Mouse (Mus musculus): Measurements from ENCODE around the gene Clspn. TPM values are rescaled to one million over a fixed set of nuclear protein-coding genes. Genes with fewer than 3 reads are reported as not detected.
A peak's percentile ranks its signal among the peaks of the same experiment; 100 is the strongest.
"Not testable (repeated sequence)": the region's sequence is repeated elsewhere in the genome, so short reads cannot be mapped to it uniquely, and the experiment has no call there.

Clspn gene
- polyA plus RNA-seq, 1 experiment from 2014 or later, result 7.9 TPM

GRCm38 (mm10) chr4:126532827-126533728, 23.7 kb upstream of the Clspn start, which contains the start of gene Ago4:
Gene Ago4, minus strand, starts transcription at chr4:126533472.
- ATAC-seq, result peak; percentile 93
- H3K36me3 ChIP-seq (ENCODE audit: control insufficient read depth, insufficient read depth, low read length), result no peaks in the 10 kb centered on the region
- no peaks in the 10 kb centered on the region for H3K9me3 ChIP-seq (ENCODE audit: control insufficient read depth, low read length)
- H3K4me1 ChIP-seq (ENCODE audit: control insufficient read depth, insufficient read depth, low read depth, low read length), result peaks cover 13% of the 10 kb centered on the region
- peak within 1 kb of the TSS; percentile 96 for H3K9ac ChIP-seq (ENCODE audit: low read depth, low read length)
- H3K27me3 ChIP-seq (replicated peaks; ENCODE audit: control insufficient read depth, insufficient read depth, low read length), result no peaks in the 10 kb centered on the region
- H3K27ac ChIP-seq (ENCODE audit: low read depth, low read length), result peak within 1 kb of the TSS; percentile 86
- peak within 1 kb of the TSS; percentile 93 for H3K4me3 ChIP-seq (ENCODE audit: low read length)
- under 1% methylated on average over 82 of the region's 120 CpGs for WGBS
- H3K4me2 ChIP-seq (ENCODE audit: low read length), result peak within 1 kb of the TSS; percentile 86

- no peaks in the 10 kb centered on the region for H3K9me3 ChIP-seq (ENCODE audit: control insufficient read depth, low read length)
- peak overlapping the region; percentile 93 for H3K4me3 ChIP-seq (ENCODE audit: low read length)
- no peaks in the 10 kb centered on the region for H3K36me3 ChIP-seq (ENCODE audit: control insufficient read depth, insufficient read depth, low read length)
- ATAC-seq, result peak; percentile 74
- peaks cover 13% of the 10 kb centered on the region for H3K4me1 ChIP-seq (ENCODE audit: control insufficient read depth, insufficient read depth, low read depth, low read length)
- H3K27ac ChIP-seq (ENCODE audit: low read depth, low read length), result peak overlapping the region; percentile 86
- peak overlapping the region; percentile 86 for H3K4me2 ChIP-seq (ENCODE audit: low read length)
- H3K27me3 ChIP-seq (replicated peaks; ENCODE audit: control insufficient read depth, insufficient read depth, low read length), result no peaks in the 10 kb centered on the region
- WGBS, result 14% methylated on average over 5 of the region's 7 CpGs
- H3K9ac ChIP-seq (ENCODE audit: low read depth, low read length), result peak overlapping the region; percentile 96
These were observed 23.0 kb upstream of the Clspn start for GRCm38 (mm10) chr4:126533729-126534070.

DNA sequence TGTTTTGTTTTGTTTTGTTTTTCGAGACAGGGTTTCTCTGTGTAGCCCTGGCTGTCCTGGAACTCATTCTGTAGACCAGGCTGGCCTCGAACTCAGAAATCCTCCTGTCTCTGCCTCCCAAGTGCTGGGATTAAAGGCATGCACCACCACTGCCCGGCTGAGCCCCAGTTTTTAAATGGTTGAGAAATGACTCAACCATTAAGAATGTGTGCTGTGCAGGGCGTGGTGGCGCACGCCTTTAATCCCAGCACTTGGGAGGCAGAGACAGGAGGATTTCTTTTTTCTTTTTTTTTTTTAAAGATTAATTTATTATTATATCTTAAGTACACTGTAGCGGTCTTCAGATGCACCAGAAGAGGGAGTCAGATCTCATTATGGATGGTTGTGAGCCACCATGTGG, 21.1 kb upstream of the Clspn start:
- not testable (repeated sequence) for H3K9ac ChIP-seq (ENCODE audit: low read depth, low read length); ATAC-seq; H3K27ac ChIP-seq (ENCODE audit: low read depth, low read length); H3K9me3 ChIP-seq (ENCODE audit: control insufficient read depth, low read length); H3K36me3 ChIP-seq (ENCODE audit: control insufficient read depth, insufficient read depth, low read length); H3K4me2 ChIP-seq (ENCODE audit: low read length); H3K4me3 ChIP-seq (ENCODE audit: low read length); H3K27me3 ChIP-seq (replicated peaks; ENCODE audit: control insufficient read depth, insufficient read depth, low read length)
- WGBS, result 89% methylated on average over 7 of the region's 7 CpGs
- H3K4me1 ChIP-seq (ENCODE audit: control insufficient read depth, insufficient read depth, low read depth, low read length), result peaks cover 13% of the 10 kb centered on the region

DNA sequence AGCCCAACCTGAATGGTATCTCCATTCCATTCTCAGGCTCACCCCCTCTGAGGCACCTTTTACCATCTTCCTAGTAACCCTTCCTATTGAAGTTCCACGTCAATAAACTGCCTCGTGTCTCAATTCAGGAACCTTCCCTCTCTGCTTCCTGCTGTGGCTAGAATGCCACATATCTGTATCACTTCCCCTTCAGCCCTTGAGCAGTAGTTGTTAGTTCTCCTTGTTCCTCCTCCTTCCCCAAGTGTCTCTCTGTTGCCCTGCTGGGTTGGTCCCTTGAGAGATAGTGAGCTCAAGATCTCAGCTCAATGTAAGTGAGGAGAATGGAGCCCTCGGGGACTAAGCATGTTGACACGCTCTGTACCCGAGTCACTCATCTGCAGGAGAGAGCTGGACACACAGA, 19.9 kb upstream of the Clspn start:
- Histone ChIP-seq H3K9me3 (ENCODE audit: control insufficient read depth, low read length) (no peaks in the 10 kb centered on the region), H3K4me2 (ENCODE audit: low read length) (no peak overlapping the region), H3K9ac (ENCODE audit: low read depth, low read length) (no peak overlapping the region), H3K4me1 (ENCODE audit: control insufficient read depth, insufficient read depth, low read depth, low read length) (peaks cover 7% of the 10 kb centered on the region), H3K36me3 (ENCODE audit: control insufficient read depth, insufficient read depth, low read length) (no peaks in the 10 kb centered on the region), H3K27ac (ENCODE audit: low read depth, low read length) (no peak overlapping the region), H3K27me3 (replicated peaks; ENCODE audit: control insufficient read depth, insufficient read depth, low read length) (no peaks in the 10 kb centered on the region), H3K4me3 (ENCODE audit: low read length) (no peak overlapping the region)
- WGBS, result 76% methylated on average over 5 of the region's 5 CpGs
- ATAC-seq, result no peak

DNA sequence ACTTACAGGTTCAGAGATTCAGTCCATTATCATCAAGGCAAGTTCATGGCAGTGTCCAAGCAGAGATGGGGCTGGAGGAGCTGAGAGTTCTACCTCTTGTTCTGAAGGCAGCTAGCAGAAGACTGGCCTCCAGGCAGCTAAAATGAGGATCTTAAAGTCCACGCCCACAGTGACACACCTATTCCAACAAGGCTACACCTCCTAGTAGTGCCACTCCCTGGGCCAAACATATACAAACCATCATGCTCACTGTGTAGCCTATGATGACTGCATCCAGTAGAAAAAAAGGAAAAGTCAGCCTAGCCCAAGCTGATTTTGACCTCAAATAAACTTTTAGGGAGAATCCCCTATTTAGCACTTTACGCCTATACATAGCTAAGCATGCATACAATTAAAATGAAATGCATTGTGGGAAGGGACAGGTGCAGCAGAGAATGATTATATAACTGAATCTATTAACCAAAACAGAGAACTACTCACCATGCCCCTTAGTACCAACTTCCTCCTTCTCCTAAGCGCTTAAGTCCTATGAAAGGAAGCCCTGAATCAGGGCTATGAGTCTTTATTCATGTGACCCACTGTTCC, 16.2 kb upstream of the Clspn start:
- H3K4me3 ChIP-seq (ENCODE audit: low read length), result no peak overlapping the region
- H3K4me1 ChIP-seq (ENCODE audit: control insufficient read depth, insufficient read depth, low read depth, low read length), result no peaks in the 10 kb centered on the region
- no peak overlapping the region for H3K4me2 ChIP-seq (ENCODE audit: low read length)
- no peak for ATAC-seq
- no peaks in the 10 kb centered on the region for H3K27me3 ChIP-seq (replicated peaks; ENCODE audit: control insufficient read depth, insufficient read depth, low read length)
- 91% methylated on average over 3 of the region's 3 CpGs for WGBS
- no peak overlapping the region for H3K9ac ChIP-seq (ENCODE audit: low read depth, low read length)
- H3K27ac ChIP-seq (ENCODE audit: low read depth, low read length), result no peak overlapping the region
- H3K36me3 ChIP-seq (ENCODE audit: control insufficient read depth, insufficient read depth, low read length), result no peaks in the 10 kb centered on the region
- H3K9me3 ChIP-seq (ENCODE audit: control insufficient read depth, low read length), result no peaks in the 10 kb centered on the region

GRCm38 (mm10) chr4:126542838-126543237, 13.9 kb upstream of the Clspn start:
- H3K9me3 ChIP-seq (ENCODE audit: control insufficient read depth, low read length), result no peaks in the 10 kb centered on the region
- no peaks in the 10 kb centered on the region for H3K36me3 ChIP-seq (ENCODE audit: control insufficient read depth, insufficient read depth, low read length)
- no peak overlapping the region for H3K9ac ChIP-seq (ENCODE audit: low read depth, low read length)
- 77% methylated on average over 7 of the region's 7 CpGs for WGBS
- H3K27me3 ChIP-seq (replicated peaks; ENCODE audit: control insufficient read depth, insufficient read depth, low read length), result no peaks in the 10 kb centered on the region
- H3K4me3 ChIP-seq (ENCODE audit: low read length), result no peak overlapping the region
- no peaks in the 10 kb centered on the region for H3K4me1 ChIP-seq (ENCODE audit: control insufficient read depth, insufficient read depth, low read depth, low read length)
- H3K27ac ChIP-seq (ENCODE audit: low read depth, low read length), result no peak overlapping the region
- H3K4me2 ChIP-seq (ENCODE audit: low read length), result no peak overlapping the region
- ATAC-seq, result no peak

GRCm38 (mm10) chr4:126545016-126545415, 11.7 kb upstream of the Clspn start:
- Histone ChIP-seq H3K9ac (ENCODE audit: low read depth, low read length) (no peak overlapping the region), H3K4me3 (ENCODE audit: low read length) (no peak overlapping the region), H3K9me3 (ENCODE audit: control insufficient read depth, low read length) (no peaks in the 10 kb centered on the region), H3K27me3 (replicated peaks; ENCODE audit: control insufficient read depth, insufficient read depth, low read length) (no peaks in the 10 kb centered on the region), H3K27ac (ENCODE audit: low read depth, low read length) (no peak overlapping the region), H3K4me2 (ENCODE audit: low read length) (no peak overlapping the region), H3K4me1 (ENCODE audit: control insufficient read depth, insufficient read depth, low read depth, low read length) (no peaks in the 10 kb centered on the region), H3K36me3 (ENCODE audit: control insufficient read depth, insufficient read depth, low read length) (no peaks in the 10 kb centered on the region)
- ATAC-seq, result no peak
- WGBS, result 67% methylated on average over 1 of the region's 1 CpGs

DNA sequence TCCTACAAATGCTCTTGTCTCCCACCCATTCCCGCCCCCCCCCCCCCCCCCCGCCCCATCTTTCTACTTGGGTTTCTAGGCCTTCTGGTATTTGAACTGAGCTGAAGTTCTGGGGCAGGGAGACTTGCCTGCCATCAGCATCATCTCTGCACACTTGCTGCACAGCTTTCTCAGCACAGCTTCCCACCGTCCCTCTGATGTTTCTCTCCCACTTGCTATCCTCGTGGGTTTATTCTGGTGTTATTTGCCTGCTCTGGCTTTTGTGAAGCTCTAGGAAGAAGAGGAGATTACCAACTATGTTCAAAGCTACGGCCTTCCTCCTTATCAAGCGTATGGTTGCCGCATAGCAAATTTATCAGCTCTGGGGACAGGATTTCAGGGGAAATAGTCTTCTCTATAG, 11.0 kb upstream of the Clspn start:
- Histone ChIP-seq H3K27ac (ENCODE audit: low read depth, low read length) (no peak overlapping the region), H3K4me2 (ENCODE audit: low read length) (no peak overlapping the region), H3K4me1 (ENCODE audit: control insufficient read depth, insufficient read depth, low read depth, low read length) (no peaks in the 10 kb centered on the region), H3K36me3 (ENCODE audit: control insufficient read depth, insufficient read depth, low read length) (no peaks in the 10 kb centered on the region), H3K27me3 (replicated peaks; ENCODE audit: control insufficient read depth, insufficient read depth, low read length) (no peaks in the 10 kb centered on the region), H3K4me3 (ENCODE audit: low read length) (no peak overlapping the region), H3K9me3 (ENCODE audit: control insufficient read depth, low read length) (no peaks in the 10 kb centered on the region), H3K9ac (ENCODE audit: low read depth, low read length) (no peak overlapping the region)
- 80% methylated on average over 5 of the region's 7 CpGs for WGBS
- ATAC-seq, result no peak

DNA sequence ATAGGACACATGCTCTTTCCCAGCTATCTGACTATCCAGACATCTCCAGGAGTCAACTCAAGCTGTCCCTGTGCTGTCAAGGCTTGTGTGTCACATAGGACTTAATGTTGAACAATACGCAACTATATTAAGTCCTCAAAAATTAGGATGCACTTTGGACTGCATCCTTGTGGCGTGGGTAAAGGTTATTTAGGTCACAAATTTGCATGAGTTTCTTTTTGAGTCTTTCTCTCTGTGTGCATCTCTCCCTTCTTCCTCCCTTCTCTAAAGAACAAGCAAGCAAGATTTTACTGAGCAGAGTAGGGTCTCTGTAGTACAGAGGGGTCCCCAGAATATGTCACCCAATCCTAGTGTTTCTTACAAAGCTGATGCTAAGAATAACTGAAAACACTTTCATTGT, 10.6 kb upstream of the Clspn start:
- H3K4me3 ChIP-seq (ENCODE audit: low read length), result no peak overlapping the region
- H3K9me3 ChIP-seq (ENCODE audit: control insufficient read depth, low read length), result no peaks in the 10 kb centered on the region
- no peaks in the 10 kb centered on the region for H3K4me1 ChIP-seq (ENCODE audit: control insufficient read depth, insufficient read depth, low read depth, low read length)
- no peak for ATAC-seq
- H3K27me3 ChIP-seq (replicated peaks; ENCODE audit: control insufficient read depth, insufficient read depth, low read length), result no peaks in the 10 kb centered on the region
- H3K36me3 ChIP-seq (ENCODE audit: control insufficient read depth, insufficient read depth, low read length), result no peaks in the 10 kb centered on the region
- H3K9ac ChIP-seq (ENCODE audit: low read depth, low read length), result no peak overlapping the region
- H3K4me2 ChIP-seq (ENCODE audit: low read length), result no peak overlapping the region
- WGBS, result 86% methylated on average over 2 of the region's 2 CpGs
- no peak overlapping the region for H3K27ac ChIP-seq (ENCODE audit: low read depth, low read length)

Measured in hindbrain, embryonic 16.5 days (tissue).